Mouse (Mus musculus) lung, postnatal 0 days (tissue): ENCODE measurements at regions not wholly inside any gene's neighbourhood (a gene's known extent, or its start where the extent isn't known, plus 50 kb on each side); places are given as distances from the start of the nearest gene placed in this dataset.

Experiments used
- CTCF ChIP-seq: IDR thresholded peaks from 2 replicates; pipeline ENCODE4 v1.5.1; 2016; ENCODE audit warnings: antibody characterized with exemption, mild to moderate bottlenecking
- EP300 ChIP-seq: IDR thresholded peaks from 2 replicates; pipeline ENCODE4 v1.6.1; 2016; ENCODE audit warnings: antibody characterized with exemption, mild to moderate bottlenecking, control low read depth

GRCm38 (mm10) chr13:107715616-107716015 is 328.6 kb upstream of the Smim15 start:
- TF ChIP-seq CTCF, result no peak
- TF ChIP-seq EP300, result no peak
